Mouse (Mus musculus) lung, postnatal 14 days (tissue): Measurements from ENCODE around the gene Gm7945.
"Not testable (repeated sequence)": the region's sequence is repeated elsewhere in the genome, so short reads cannot be mapped to it uniquely, and the experiment has no call there.

Source experiments
- DNase-seq: peaks from one replicate; pipeline ENCODE4 v3.0.0; 2021

Gene Gm7945

GRCm38 (mm10) chr14:41386279-41386678 is at the start of gene Gm7945:
Gene Gm7945, minus strand, starts transcription at chr14:41386379.
- DNase-seq = not testable (repeated sequence)

GRCm38 (mm10) chr14:41425393-41426075 is 39.4 kb upstream of the Gm7945 start:
- DNase-seq = not testable (repeated sequence)

GRCm38 (mm10) chr14:41424694-41425093 is 38.5 kb upstream of the Gm7945 start:
- DNase-seq = not testable (repeated sequence)

- not testable (repeated sequence) for DNase-seq
Observed at GRCm38 (mm10) chr14:41408181-41408580, 22.0 kb upstream of the Gm7945 start, which contains the start of gene Gm6482. Gene Gm6482, minus strand, starts transcription at chr14:41408281.

DNA sequence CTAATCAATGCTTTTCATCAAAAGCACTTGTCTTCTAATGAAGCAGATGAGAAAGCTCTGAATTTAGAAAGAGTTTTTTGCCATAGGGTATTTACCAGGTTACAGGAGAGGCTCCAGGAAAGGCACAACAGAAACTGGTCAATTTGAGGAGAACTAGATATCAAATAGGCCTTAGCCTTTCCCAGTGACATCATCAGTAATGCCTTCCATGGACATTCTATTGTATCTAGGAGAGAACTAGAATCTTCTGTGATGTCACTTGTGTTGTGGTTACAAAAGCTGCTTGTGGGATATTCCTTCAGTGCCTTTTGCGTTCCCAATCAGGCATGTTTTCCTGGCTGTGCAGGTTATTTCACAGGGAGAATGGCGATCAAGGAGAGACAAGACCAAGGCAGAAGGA is 37.9 kb downstream of the Gm7945 start, which contains the start of gene Gm5798:
Gm5798 (plus strand) TSS at position 301 of the 400 bp plus-strand sequence.
- DNase-seq = not testable (repeated sequence)
